Mouse (Mus musculus): ENCODE measurements around the gene Gmppb. TPM values are rescaled to one million over a fixed set of nuclear protein-coding genes. Genes with fewer than 3 reads are reported as not detected.

The Gmppb gene
- 18.9 TPM for polyA plus RNA-seq (2014; fragmentation: Illumina TruSeq; extraction: RNeasy Lipid Tissue Mini Kit (QIAGEN cat#74804); ENCODE audit: low read depth, low replicate concordance)

DNA sequence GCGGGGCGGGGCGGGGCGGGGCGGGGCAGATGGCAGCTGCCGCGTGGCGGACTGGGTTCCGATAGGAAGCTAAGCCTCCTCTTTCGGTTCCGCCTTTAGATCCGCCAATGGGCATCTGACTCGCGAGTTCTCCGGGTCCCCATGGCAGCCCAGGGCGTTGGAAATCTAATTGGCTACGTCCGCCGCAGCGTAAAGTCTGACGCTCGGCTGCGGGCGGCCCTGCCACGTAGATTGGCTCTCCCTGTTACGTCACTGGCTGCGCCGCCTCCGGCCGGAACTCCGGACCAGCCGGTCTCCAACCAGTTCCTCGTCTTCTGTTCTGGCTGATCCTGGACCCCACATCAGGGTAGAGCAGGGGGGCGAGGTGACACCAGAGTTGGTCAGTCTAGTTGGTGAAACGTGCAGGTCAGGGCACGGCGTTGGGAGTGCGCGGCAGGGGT lies at the start of gene Gmppb:
Gene Gmppb, plus strand, starts transcription at position 227 of the 440 bp plus-strand sequence.

DNA sequence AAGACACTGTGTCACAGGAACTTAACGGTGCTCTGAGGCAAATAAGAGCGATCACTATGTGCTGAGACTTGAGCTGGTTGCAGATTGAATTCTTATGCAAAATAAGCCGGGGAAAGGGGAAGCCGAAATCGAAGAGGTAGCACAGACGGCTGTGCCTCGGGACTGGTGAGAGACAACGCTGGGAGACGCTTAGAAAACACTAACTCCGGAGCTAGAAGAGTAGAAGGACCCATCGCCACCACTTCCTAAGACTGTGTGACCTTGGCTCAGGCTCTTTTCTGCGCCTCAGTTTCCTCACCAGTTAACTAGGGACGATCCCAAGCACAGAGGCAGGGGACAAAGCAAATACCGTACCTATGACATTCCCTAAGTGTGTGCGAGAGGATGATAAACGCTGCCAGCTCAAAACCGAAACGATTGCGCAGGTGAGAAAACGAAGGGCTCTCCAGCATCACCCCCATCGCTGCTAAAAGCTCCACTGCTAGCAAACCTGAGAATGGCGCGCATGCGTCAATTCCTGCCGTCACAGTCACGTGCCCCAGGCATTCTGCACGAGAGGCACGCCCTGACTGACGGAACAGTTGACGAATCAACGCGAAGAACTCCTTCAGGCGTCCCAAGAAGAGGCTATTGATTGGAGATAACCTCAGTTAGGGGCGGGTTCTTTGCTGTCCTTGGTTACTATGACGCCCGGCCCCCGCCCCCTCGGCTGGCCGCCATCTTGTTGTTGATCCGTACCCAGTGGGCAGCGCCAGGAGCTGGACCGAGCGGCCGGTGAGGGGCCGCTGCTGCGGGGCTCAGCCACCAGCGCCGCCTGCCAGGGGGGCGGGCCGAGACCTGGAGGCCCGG lies 46.9 kb upstream of the Gmppb start, which contains the start of gene Ip6k1:
Gene Ip6k1, plus strand, starts transcription at position 580 of the 849 bp plus-strand sequence.

GRCm38 (mm10) chr9:108052885-108053664 lies 4.0 kb downstream of the Gmppb start, which contains the start of gene Amigo3:
Gene Amigo3 (plus strand): TSS chr9:108053159.

DNA sequence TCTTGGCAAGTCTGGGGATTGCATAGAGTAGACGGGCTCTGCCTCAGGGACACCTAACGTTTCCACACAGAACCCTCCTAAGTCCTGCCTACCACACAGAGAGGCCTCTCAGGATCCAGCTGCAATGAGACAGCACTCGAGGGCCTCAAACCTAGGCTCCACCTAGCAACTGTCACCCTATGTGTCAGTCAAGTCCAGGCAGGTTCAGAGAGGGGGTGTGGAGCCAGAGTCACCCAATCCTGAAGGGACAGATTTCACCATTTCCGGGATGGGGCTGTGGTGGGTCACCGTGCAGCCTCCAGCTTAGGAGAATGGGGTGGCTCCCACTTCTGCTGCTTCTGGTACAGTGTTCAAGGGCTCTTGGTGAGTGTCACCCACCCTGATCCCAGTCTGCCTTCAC lies 31.1 kb downstream of the Gmppb start, which contains the start of gene Mst1:
Gene Mst1, plus strand, starts transcription at position 269 of the 400 bp plus-strand sequence.

GRCm38 (mm10) chr9:108082988-108083431 lies 34.0 kb downstream of the Gmppb start, which contains the start of gene Rnf123:
Gene Rnf123 (minus strand): TSS chr9:108083346.

GRCm38 (mm10) chr9:108094184-108094941 lies 45.3 kb downstream of the Gmppb start, which contains the start of gene Apeh:
Gene Apeh (minus strand): TSS chr9:108094606.

Other genes starting within 250 kb of the Gmppb start
- 43.5 TPM for gene Rbm6, start 176.0 kb upstream of the Gmppb start, polyA plus RNA-seq (2014; fragmentation: Illumina TruSeq; extraction: RNeasy Lipid Tissue Mini Kit (QIAGEN cat#74804); ENCODE audit: low read depth, low replicate concordance)
- 13.5 TPM for gene Mon1a, start 161.1 kb upstream of the Gmppb start, polyA plus RNA-seq (2014; fragmentation: Illumina TruSeq; extraction: RNeasy Lipid Tissue Mini Kit (QIAGEN cat#74804); ENCODE audit: low read depth, low replicate concordance)
- 4.3 TPM for gene Mst1r, start 142.4 kb upstream of the Gmppb start, polyA plus RNA-seq (2014; fragmentation: Illumina TruSeq; extraction: RNeasy Lipid Tissue Mini Kit (QIAGEN cat#74804); ENCODE audit: low read depth, low replicate concordance)
- gene Actl11, start 120.8 kb upstream of the Gmppb start, polyA plus RNA-seq (2014; fragmentation: Illumina TruSeq; extraction: RNeasy Lipid Tissue Mini Kit (QIAGEN cat#74804); ENCODE audit: low read depth, low replicate concordance), result not detected
- not detected for gene Camkv, start 113.6 kb upstream of the Gmppb start, polyA plus RNA-seq (2014; fragmentation: Illumina TruSeq; extraction: RNeasy Lipid Tissue Mini Kit (QIAGEN cat#74804); ENCODE audit: low read depth, low replicate concordance)
- 0.37 TPM for gene Traip, start 99.1 kb upstream of the Gmppb start, polyA plus RNA-seq (2014; fragmentation: Illumina TruSeq; extraction: RNeasy Lipid Tissue Mini Kit (QIAGEN cat#74804); ENCODE audit: low read depth, low replicate concordance)
- gene Uba7, start 73.7 kb upstream of the Gmppb start, polyA plus RNA-seq (2014; fragmentation: Illumina TruSeq; extraction: RNeasy Lipid Tissue Mini Kit (QIAGEN cat#74804); ENCODE audit: low read depth, low replicate concordance), result 28.2 TPM
- gene Gm20661, start 66.2 kb upstream of the Gmppb start, polyA plus RNA-seq (2014; fragmentation: Illumina TruSeq; extraction: RNeasy Lipid Tissue Mini Kit (QIAGEN cat#74804); ENCODE audit: low read depth, low replicate concordance), result 0.52 TPM
- gene Inka1, start 63.4 kb upstream of the Gmppb start, polyA plus RNA-seq (2014; fragmentation: Illumina TruSeq; extraction: RNeasy Lipid Tissue Mini Kit (QIAGEN cat#74804); ENCODE audit: low read depth, low replicate concordance), result 9.8 TPM
- gene Cdhr4, start 56.7 kb upstream of the Gmppb start, polyA plus RNA-seq (2014; fragmentation: Illumina TruSeq; extraction: RNeasy Lipid Tissue Mini Kit (QIAGEN cat#74804); ENCODE audit: low read depth, low replicate concordance), result not detected
- gene Gm20662, start 52.9 kb upstream of the Gmppb start, polyA plus RNA-seq (2014; fragmentation: Illumina TruSeq; extraction: RNeasy Lipid Tissue Mini Kit (QIAGEN cat#74804); ENCODE audit: low read depth, low replicate concordance), result not detected
- 42.3 TPM for gene Ip6k1, start 46.7 kb upstream of the Gmppb start, polyA plus RNA-seq (2014; fragmentation: Illumina TruSeq; extraction: RNeasy Lipid Tissue Mini Kit (QIAGEN cat#74804); ENCODE audit: low read depth, low replicate concordance)
- gene Amigo3, start 3.9 kb downstream of the Gmppb start, polyA plus RNA-seq (2014; fragmentation: Illumina TruSeq; extraction: RNeasy Lipid Tissue Mini Kit (QIAGEN cat#74804); ENCODE audit: low read depth, low replicate concordance), result 1.6 TPM
- not detected for gene Mst1, start 31.2 kb downstream of the Gmppb start, polyA plus RNA-seq (2014; fragmentation: Illumina TruSeq; extraction: RNeasy Lipid Tissue Mini Kit (QIAGEN cat#74804); ENCODE audit: low read depth, low replicate concordance)
- 79.7 TPM for gene Rnf123, start 34.1 kb downstream of the Gmppb start, polyA plus RNA-seq (2014; fragmentation: Illumina TruSeq; extraction: RNeasy Lipid Tissue Mini Kit (QIAGEN cat#74804); ENCODE audit: low read depth, low replicate concordance)
- 47.5 TPM for gene Apeh, start 45.4 kb downstream of the Gmppb start, polyA plus RNA-seq (2014; fragmentation: Illumina TruSeq; extraction: RNeasy Lipid Tissue Mini Kit (QIAGEN cat#74804); ENCODE audit: low read depth, low replicate concordance)
- gene Bsn, start 141.1 kb downstream of the Gmppb start, polyA plus RNA-seq (2014; fragmentation: Illumina TruSeq; extraction: RNeasy Lipid Tissue Mini Kit (QIAGEN cat#74804); ENCODE audit: low read depth, low replicate concordance), result not detected
- gene Dag1, start 214.7 kb downstream of the Gmppb start, polyA plus RNA-seq (2014; fragmentation: Illumina TruSeq; extraction: RNeasy Lipid Tissue Mini Kit (QIAGEN cat#74804); ENCODE audit: low read depth, low replicate concordance), result 197 TPM
- gene Nicn1, start 241.2 kb downstream of the Gmppb start, polyA plus RNA-seq (2014; fragmentation: Illumina TruSeq; extraction: RNeasy Lipid Tissue Mini Kit (QIAGEN cat#74804); ENCODE audit: low read depth, low replicate concordance), result 25.6 TPM
- 5.7 TPM for gene Amt, start 247.6 kb downstream of the Gmppb start, polyA plus RNA-seq (2014; fragmentation: Illumina TruSeq; extraction: RNeasy Lipid Tissue Mini Kit (QIAGEN cat#74804); ENCODE audit: low read depth, low replicate concordance)